ENCODE assay signal across 7 mouse cellular contexts in the genomic region with DNA sequence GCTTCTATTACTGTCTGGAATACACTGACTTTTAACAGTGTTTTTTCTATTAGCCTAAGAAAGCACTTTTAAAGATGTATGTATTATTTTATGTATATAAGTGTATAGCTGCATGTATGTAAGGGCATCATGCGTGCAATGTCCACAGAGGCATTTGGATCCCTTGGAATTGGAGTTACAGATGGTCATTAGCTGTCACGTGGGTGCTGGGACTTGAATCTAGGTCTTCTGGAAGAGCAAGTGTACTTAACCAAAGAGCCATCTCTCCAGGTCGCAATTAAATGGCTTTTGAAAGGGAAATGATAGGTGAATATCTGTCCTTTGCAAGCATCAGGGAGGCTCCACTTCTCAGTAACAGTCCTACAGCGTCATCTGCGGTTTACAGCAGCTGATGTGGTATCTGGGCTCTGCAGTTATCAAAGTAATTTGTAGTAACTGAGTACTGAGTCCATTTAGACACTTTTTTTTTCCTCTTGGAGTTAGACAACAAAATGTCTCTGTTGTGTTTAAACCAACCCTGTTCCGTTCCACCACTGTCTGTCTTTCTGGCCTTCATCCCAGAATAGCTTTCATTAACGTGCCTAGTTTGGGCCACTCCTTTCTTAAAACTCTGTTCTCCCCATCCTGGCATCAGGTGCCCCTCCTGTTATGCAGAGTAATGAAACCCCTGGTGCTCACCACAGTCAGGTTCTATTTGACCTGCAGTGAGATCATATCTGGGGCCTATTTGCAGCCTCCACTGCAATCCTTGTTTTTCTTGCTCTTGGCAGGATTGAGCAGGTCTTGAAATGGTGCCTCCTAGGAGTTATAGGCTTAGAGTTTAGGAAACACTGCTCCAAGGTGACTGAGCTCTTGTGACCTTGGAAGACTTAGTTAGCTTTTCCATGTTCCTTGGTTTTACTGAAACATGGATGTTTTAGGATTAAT. TPM values are rescaled to one million over a fixed set of nuclear protein-coding genes. Genes with fewer than 3 reads are reported as not detected.
DNase-seq lines count a peak whose midpoint lies in the region; ATAC-seq and TF ChIP-seq lines count a peak whose summit lies in the region.

No protein-coding gene starts in this region.

- H3K4me3 ChIP-seq in lung, embryonic 16.5 days (ENCODE audit: low read length), result no peak overlapping the region
- H3K4me3 ChIP-seq in forebrain, embryonic 14.5 days (ENCODE audit: low read depth, low read length), result no peak overlapping the region
- H3K4me3 ChIP-seq in liver, embryonic 11.5 days (ENCODE audit: low read depth, low read length), result peak overlapping the region; percentile 93
- no peak overlapping the region for H3K4me3 ChIP-seq in stomach, postnatal 0 days (ENCODE audit: low read depth, low read length)

- no peak for TF ChIP-seq CTCF in stomach, postnatal 0 days (IDR thresholded peaks at IDR 0.05; ENCODE audit: low read depth)

- no peak overlapping the region for H3K27ac ChIP-seq in lung, embryonic 16.5 days (ENCODE audit: low read length)
- H3K27ac ChIP-seq in forebrain, embryonic 14.5 days (ENCODE audit: low read depth, low read length), result no peak overlapping the region
- H3K27ac ChIP-seq in liver, embryonic 11.5 days (ENCODE audit: low read depth, low read length), result 0 out of 2 replicates have a peak overlapping the region, but pooled peaks have one; percentile 3
- H3K27ac ChIP-seq in stomach, postnatal 0 days (replicated peaks), result peak overlapping the region; percentile 24; the same call in 1 of the 2 replicates

- H3K4me2 ChIP-seq in lung, embryonic 16.5 days (ENCODE audit: low read depth, low read length), result peak overlapping the region; percentile 72; the same call in 1 of the 2 replicates
- peak overlapping the region; percentile 77 for H3K4me2 ChIP-seq in forebrain, embryonic 14.5 days (ENCODE audit: low read length)
- H3K4me2 ChIP-seq in liver, embryonic 11.5 days, result peak overlapping the region; percentile 77
- H3K4me2 ChIP-seq in stomach, postnatal 0 days (replicated peaks; ENCODE audit: low read depth), result peak overlapping the region; percentile 29

- DNase-seq in lung, adult 18-20 months, result no peak
- DNase-seq in forebrain, embryonic 14.5 days (ENCODE audit: low spot score), result no peak
- DNase-seq in liver, embryonic 11.5 days (ENCODE audit: low spot score), result no peak
- no peak for DNase-seq in stomach, postnatal 0 days (ENCODE audit: low spot score)
- DNase-seq in adrenal gland, adult 8-10 months, result no peak
- DNase-seq in embryo, embryonic 10 days (ENCODE audit: low spot score), result no peak

- peaks cover 1% of the 10 kb centered on the region; the same call in 1 of the 2 replicates for H3K36me3 ChIP-seq in lung, embryonic 16.5 days (ENCODE audit: control insufficient read depth, insufficient read depth, low read length)
- H3K36me3 ChIP-seq in forebrain, embryonic 14.5 days (ENCODE audit: control insufficient read depth, insufficient read depth, low read length), result 0 out of 2 replicates have a peak, but pooled peaks cover 4% of the 10 kb centered on the region
- H3K36me3 ChIP-seq in liver, embryonic 11.5 days (ENCODE audit: control insufficient read depth, insufficient read depth, low read length), result peaks cover 13% of the 10 kb centered on the region
- H3K36me3 ChIP-seq in stomach, postnatal 0 days (ENCODE audit: control insufficient read depth, insufficient read depth, low read length), result no peaks in the 10 kb centered on the region; the same call in 1 of the 2 replicates

- no peak for TF ChIP-seq EP300 in stomach, postnatal 0 days (optimal IDR thresholded peaks at IDR 0.05)

- no peaks in the 10 kb centered on the region for H3K27me3 ChIP-seq in lung, embryonic 16.5 days (ENCODE audit: control insufficient read depth, insufficient read depth, low read depth, low read length)
- no peaks in the 10 kb centered on the region for H3K27me3 ChIP-seq in forebrain, embryonic 14.5 days (replicated peaks; ENCODE audit: control insufficient read depth, insufficient read depth, low read length)
- no peaks in the 10 kb centered on the region for H3K27me3 ChIP-seq in liver, embryonic 11.5 days (replicated peaks; ENCODE audit: control insufficient read depth, insufficient read depth, low read length)
- no peaks in the 10 kb centered on the region for H3K27me3 ChIP-seq in stomach, postnatal 0 days (ENCODE audit: control insufficient read depth, insufficient read depth, low read length)

- ATAC-seq in lung, embryonic 16.5 days (ENCODE audit: low read depth), result no peak
- no peak for ATAC-seq in forebrain, embryonic 14.5 days
- ATAC-seq in liver, embryonic 11.5 days (replicated peaks; ENCODE audit: low FRiP score), result peak; percentile 50
- ATAC-seq in stomach, postnatal 0 days (ENCODE audit: low FRiP score, low TSS enrichment), result no peak

- no peak overlapping the region for H3K9ac ChIP-seq in lung, embryonic 16.5 days (ENCODE audit: low read length)
- H3K9ac ChIP-seq in forebrain, embryonic 14.5 days (ENCODE audit: low read length), result peak overlapping the region; percentile 80; the same call in 1 of the 2 replicates
- peak overlapping the region; percentile 92; the same call in 1 of the 2 replicates for H3K9ac ChIP-seq in liver, embryonic 11.5 days (ENCODE audit: low read depth, low read length)
- peak overlapping the region; percentile 23; the same call in 1 of the 2 replicates for H3K9ac ChIP-seq in stomach, postnatal 0 days (ENCODE audit: low read length)

- WGBS in lung, embryonic 16.5 days, result 79% methylated on average over 7 of the region's 7 CpGs
- WGBS in forebrain, embryonic 14.5 days, result 78% methylated on average over 7 of the region's 7 CpGs
- WGBS in liver, embryonic 11.5 days, result 70% methylated on average over 7 of the region's 7 CpGs
- 62% methylated on average over 7 of the region's 7 CpGs for WGBS in stomach, postnatal 0 days

- no peaks in the 10 kb centered on the region; the same call in 1 of the 2 replicates for H3K9me3 ChIP-seq in lung, embryonic 16.5 days (ENCODE audit: control insufficient read depth, low read length)
- no peaks in the 10 kb centered on the region for H3K9me3 ChIP-seq in forebrain, embryonic 14.5 days (replicated peaks; ENCODE audit: control insufficient read depth, low read length)
- H3K9me3 ChIP-seq in liver, embryonic 11.5 days (ENCODE audit: control insufficient read depth, low read length), result 0 out of 2 replicates have a peak, but pooled peaks cover 2% of the 10 kb centered on the region
- no peaks in the 10 kb centered on the region for H3K9me3 ChIP-seq in stomach, postnatal 0 days (ENCODE audit: control insufficient read depth, low read length)

- peaks cover 13% of the 10 kb centered on the region for H3K4me1 ChIP-seq in lung, embryonic 16.5 days (replicated peaks; ENCODE audit: control insufficient read depth, insufficient read depth, low read length)
- peaks cover 14% of the 10 kb centered on the region for H3K4me1 ChIP-seq in forebrain, embryonic 14.5 days (ENCODE audit: control insufficient read depth, insufficient read depth, low read length)
- H3K4me1 ChIP-seq in liver, embryonic 11.5 days (replicated peaks; ENCODE audit: control insufficient read depth, insufficient read depth, low read length), result peaks cover 30% of the 10 kb centered on the region
- H3K4me1 ChIP-seq in stomach, postnatal 0 days (replicated peaks; ENCODE audit: control insufficient read depth, insufficient read depth), result 0 out of 2 replicates have a peak, but pooled peaks cover 2% of the 10 kb centered on the region

RNA-seq across cellular contexts. Expression of a gene that starts 14.9 kb away (rescaled TPM):
- polyA plus RNA-seq in lung, embryonic 16.5 days (2015; fragmentation: Nextera tagmentation; extraction: Ambion mirVana), result 186 and 203 TPM in 2 replicates
- polyA plus RNA-seq in forebrain, embryonic 14.5 days (2014; fragmentation: Nextera tagmentation; extraction: Ambion mirVana), result 154 and 185 TPM in 2 replicates
- polyA plus RNA-seq in liver, embryonic 11.5 days (2014; fragmentation: Nextera tagmentation; extraction: Ambion mirVana), result 244 and 245 TPM in 2 replicates
- 334 and 340 TPM in 2 replicates for polyA plus RNA-seq in stomach, postnatal 0 days (2015; fragmentation: Nextera tagmentation; extraction: Ambion mirVana)
- 100 to 1,000 TPM; 183 to 265 (median 234) TPM for total RNA-seq in adrenal gland, adult 8-10 months (2022)

RNA-seq across cellular contexts. Expression of a gene that starts 37.5 kb away (rescaled TPM):
- 8.9 and 11.6 TPM in 2 replicates for polyA plus RNA-seq in lung, embryonic 16.5 days (2015; fragmentation: Nextera tagmentation; extraction: Ambion mirVana)
- 10.0 and 12.8 TPM in 2 replicates for polyA plus RNA-seq in forebrain, embryonic 14.5 days (2014; fragmentation: Nextera tagmentation; extraction: Ambion mirVana)
- 1.8 and 2.4 TPM in 2 replicates for polyA plus RNA-seq in liver, embryonic 11.5 days (2014; fragmentation: Nextera tagmentation; extraction: Ambion mirVana)
- 6.1 and 9.3 TPM in 2 replicates for polyA plus RNA-seq in stomach, postnatal 0 days (2015; fragmentation: Nextera tagmentation; extraction: Ambion mirVana)
- 10 to 100 TPM; 71.1 to 94.5 (median 80.0) TPM for total RNA-seq in adrenal gland, adult 8-10 months (2022)

Comparison
In these comparisons a context has a peak if more than half of its experiments do, and no peak if none do; other contexts are left out.
1. H3K27ac ChIP-seq: peak in liver, embryonic 11.5 days (single experiment) and stomach, postnatal 0 days (single experiment); none in lung, embryonic 16.5 days (single experiment) and forebrain, embryonic 14.5 days (single experiment).
2. Peak in every context shown above with its lines, with median percentiles within 50 percentile points of each other: H3K4me2 ChIP-seq.